Mouse (Mus musculus) kidney, adult 9 months (tissue): Measurements from ENCODE around the gene Sema6d.

ENCODE experiments used
- DNase-seq: peaks from one replicate; pipeline ENCODE4 v3.0.0; 2022

Gene Sema6d

GRCm38 (mm10) chr2:124485761-124486160, 396.0 kb downstream of the Sema6d start:
- no peak for DNase-seq

DNA sequence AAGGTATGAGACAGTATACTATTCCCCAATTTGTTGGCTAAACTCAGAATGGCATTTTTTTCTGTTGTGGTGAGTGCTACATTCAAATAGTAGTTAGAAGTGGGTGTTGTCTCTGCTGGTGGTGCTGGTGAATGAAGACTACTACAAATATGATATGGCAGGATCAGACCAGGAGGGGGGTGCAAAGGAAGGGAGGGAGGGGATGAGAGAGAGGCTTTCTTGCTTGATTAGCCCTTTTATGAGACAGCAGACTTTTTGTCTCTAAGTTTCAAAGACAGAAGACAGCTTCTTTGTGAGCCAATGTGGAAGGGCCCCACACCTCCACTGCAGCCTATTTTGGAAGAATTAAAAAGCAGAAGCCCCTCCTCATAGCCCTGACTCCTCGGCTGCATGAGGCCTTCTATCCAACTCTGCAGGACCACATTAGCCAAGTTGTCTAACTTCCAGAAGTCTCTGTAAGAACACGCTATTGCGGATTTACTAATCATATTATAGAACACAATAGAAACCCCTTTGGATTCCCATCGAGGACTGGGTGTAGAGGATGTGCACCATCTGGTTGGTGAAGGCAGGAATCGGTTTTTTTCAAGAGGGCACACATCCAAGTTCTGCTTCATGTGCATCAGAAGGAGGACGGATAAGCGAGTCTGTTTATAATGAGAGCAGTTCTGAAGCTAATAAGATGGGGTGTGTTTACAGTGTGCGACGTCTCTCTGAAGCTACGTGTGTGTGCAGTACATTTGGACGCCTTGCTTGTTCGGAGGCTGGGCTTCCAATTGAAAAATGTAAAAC, 400.4 kb downstream of the Sema6d start:
- DNase-seq = no peak

DNA sequence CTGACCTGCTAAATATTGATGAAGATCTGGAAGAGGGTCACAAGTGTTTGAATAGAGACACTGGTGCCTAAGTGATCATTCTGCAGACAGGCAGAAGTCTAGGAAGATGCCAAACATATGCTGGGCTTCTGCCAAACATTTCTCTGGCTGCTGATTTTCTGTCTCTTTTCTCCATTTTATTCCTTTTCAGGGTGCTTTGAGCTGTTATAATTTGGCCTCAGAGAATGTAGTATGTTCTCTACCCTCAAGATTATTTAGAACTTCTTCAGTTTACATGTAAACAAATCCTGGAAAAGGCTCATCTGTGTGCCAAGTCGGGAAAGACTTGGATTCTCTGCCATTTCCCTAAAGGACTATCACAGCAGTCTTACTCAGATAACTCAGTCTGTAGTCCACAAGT, 406.0 kb downstream of the Sema6d start:
- no peak for DNase-seq

DNA sequence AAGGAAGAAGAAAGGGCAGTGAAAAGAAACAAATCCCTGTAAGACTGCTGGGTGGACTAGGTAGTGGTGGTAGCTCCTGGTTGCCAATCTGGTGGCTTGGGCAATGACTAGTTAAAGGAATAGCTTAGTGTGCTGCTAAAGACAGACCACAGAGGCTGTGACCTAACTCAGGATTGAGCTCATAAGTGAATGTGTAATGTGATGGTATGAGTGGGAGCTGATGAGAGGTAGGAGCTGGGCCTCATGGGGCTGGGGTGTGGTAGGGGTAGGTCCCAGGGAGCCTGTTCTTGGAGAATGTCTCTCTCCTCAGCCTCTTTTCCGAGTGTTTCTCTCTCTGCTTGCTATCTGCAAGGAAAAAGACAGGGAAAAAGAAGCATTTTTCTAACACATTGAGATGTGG, 409.9 kb downstream of the Sema6d start:
- no peak for DNase-seq

- no peak for DNase-seq
These were observed 416.2 kb downstream of the Sema6d start for GRCm38 (mm10) chr2:124505784-124506489.

DNA sequence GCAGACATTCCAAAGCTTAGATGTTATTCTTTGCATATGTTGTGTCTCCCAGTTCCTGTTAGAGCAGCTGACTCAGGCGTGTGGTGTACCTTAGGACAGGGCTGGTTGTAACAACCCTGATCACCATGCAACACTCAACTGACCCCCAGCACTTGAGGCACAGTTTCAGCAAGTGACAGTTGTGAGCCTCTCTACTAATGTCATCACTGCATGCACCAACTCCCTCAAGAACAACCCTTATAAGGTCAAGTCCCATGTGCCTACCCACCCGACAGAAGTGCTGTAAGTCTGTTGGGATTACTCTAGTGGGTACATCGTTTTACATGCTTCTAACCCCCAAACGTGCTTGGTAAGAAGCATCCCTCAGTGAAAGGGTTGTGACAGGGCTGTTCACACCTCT, 418.0 kb downstream of the Sema6d start:
- no peak for DNase-seq

- DNase-seq = no peak
These were observed 419.7 kb downstream of the Sema6d start for GRCm38 (mm10) chr2:124509479-124509878.

- no peak for DNase-seq
These were observed 422.1 kb downstream of the Sema6d start for GRCm38 (mm10) chr2:124511826-124512225.

GRCm38 (mm10) chr2:124522426-124522825, 432.7 kb downstream of the Sema6d start:
- no peak for DNase-seq

GRCm38 (mm10) chr2:124523667-124524066, 433.9 kb downstream of the Sema6d start:
- no peak for DNase-seq

- DNase-seq = no peak
These were observed 434.4 kb downstream of the Sema6d start for GRCm38 (mm10) chr2:124524167-124524566.

- no peak for DNase-seq
These were observed 437.9 kb downstream of the Sema6d start for GRCm38 (mm10) chr2:124527641-124528040.

DNA sequence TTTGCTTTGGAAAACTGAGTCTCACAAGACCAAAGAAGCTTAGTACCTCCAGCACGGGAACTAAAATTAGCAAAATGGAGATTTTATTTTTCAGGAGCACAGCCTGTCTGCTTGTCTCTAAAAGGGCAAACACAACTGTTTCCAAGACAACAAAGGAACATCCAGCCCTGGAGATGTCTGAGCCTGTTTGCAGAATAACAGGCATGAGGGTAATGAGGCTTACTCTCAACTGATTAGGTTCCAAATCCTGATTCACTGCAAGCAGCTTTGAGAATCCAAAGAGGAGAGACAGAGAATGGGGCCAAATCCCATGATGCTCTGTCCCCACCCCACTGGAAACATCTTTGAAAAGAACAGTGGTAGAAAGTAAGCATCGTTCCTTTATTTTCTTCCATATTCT, 440.7 kb downstream of the Sema6d start:
- no peak for DNase-seq

DNA sequence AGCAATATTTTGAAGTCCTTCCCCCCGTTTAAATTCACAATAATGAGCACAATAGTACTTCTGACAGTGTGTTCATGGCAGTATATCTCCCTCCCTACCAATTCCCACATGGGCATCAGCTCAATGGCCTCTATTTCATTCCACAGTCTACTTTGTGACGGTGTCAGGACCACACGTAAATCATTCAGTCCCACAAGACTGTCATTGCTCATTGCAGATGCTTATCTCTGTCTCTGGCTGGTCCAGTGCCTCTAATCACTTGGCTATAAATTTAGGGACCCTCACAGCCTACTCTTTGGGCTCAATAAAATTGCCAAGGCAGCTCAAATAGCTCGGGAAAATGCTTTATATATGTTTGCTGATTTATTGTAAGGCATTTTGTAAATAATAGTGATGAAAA, 441.3 kb downstream of the Sema6d start:
- no peak for DNase-seq

- DNase-seq = no peak
These were observed 443.1 kb downstream of the Sema6d start for GRCm38 (mm10) chr2:124532906-124533305.

- DNase-seq = no peak
These were observed 443.8 kb downstream of the Sema6d start for GRCm38 (mm10) chr2:124533602-124534001.

DNA sequence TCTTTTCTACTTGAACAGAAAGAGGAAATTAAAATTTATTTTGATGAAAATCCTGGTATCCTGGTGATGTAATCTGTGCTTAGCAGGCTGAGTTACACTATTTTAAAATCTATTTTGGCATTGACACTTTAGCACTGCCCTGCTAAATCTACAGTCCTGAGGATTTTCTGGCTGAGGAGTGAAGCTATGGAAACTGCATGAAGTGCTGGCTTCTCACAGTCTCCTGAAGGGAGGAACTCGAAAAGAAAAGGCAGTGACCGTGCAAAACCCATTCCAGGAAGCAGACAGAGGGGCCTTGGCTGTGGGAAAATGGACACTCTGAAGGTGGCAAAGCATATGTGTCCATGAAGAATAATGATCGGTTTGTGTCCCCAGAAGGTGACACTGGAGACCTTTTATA, 460.5 kb downstream of the Sema6d start:
- no peak for DNase-seq

- peak; percentile 56 for DNase-seq
These were observed 465.1 kb downstream of the Sema6d start for GRCm38 (mm10) chr2:124554751-124555415.

DNA sequence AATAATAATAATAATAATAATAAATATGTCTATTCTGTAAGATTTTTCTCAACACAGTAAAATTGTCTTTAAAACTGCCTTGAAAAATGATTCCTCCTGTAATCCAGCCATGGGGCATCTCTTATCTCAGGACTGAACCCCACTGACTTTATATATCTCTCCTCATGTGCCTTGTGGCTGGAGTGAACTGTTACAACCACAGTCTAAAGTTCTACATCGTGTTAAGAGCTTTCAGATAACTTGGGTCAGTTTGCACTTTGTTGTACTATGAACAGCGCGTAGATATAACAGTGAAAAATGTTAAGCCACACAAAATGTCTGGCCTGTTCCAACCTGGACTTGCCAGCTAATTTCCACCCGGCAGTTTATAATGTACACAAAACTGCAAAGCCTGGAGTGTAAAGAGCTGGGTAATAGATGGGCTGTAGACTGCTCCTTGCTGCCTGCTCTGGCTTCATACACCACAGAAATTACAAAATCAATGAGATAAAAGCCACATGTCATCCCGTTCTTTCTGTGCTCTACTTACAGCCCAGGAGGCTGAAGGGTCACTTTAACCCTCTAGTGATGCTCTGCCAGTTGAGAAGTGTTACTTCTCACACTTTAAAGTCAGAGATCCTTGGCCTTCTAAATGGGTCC, 467.2 kb downstream of the Sema6d start:
- DNase-seq = no peak

- DNase-seq = no peak
These were observed 468.3 kb downstream of the Sema6d start for GRCm38 (mm10) chr2:124558021-124558420.

DNA sequence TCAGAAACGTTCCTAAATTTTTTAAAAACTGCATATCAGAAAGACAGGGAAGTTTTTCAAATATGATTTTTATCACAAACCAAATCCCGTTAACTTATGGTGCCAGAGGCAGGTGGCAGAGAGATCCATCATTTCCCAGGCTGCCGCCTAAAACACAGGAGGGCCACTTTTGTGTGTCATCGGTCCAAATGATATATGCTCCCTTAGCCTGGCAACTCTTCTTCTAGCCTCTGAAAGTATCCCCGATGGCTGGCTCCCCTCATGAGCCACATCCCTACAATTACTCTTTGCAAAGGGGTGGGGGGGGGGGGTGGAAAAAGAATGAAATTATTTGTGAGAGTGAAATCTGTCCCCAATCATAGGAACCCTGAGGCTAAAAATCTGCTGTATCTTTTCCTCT, 471.9 kb downstream of the Sema6d start:
- no peak for DNase-seq

DNA sequence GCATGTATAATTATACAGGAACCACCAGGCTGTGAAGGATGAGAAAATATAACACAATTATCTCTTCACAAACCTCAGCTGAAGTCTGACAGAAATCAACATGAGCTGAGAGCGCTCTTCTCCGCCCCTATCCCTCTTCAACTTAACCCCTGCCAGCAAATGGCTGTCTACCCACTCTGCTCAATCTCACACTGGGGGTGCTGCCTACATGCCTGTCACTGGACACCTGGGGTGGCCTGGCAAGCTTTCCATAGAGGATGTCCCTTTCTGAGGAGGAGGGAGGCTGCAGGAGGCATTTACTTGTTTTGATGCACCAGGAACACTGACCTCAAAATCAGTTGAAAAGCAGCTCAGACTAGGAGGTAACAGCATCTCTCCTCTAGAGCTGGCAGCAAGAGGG, 472.3 kb downstream of the Sema6d start:
- DNase-seq = no peak

DNA sequence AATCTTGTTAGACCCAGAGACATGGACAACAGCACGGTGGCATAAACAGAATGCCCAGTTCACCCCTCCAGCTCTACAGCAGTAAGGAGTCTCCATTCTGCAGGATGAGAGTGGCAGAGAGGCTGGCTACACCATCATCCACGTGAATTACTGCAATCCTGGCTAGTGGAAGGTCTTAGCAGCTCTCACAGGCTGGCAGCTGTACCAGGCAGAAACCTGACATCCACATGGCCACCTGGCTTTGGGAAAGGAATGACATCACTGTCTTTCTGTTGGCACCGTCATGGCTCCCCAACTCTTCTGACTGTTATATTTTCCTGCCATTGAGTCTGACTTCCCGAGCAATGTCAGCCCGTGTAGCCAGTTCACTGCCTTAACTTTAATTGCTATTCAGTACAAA, 474.0 kb downstream of the Sema6d start:
- no peak for DNase-seq
